Mouse (Mus musculus) C2C12 (cell line): ENCODE results near the gene Rrp36. TPM values are rescaled to one million over a fixed set of nuclear protein-coding genes. Genes with fewer than 3 reads are reported as not detected.

Experiments
- H3K27me3 ChIP-seq: one replicate; pipeline ENCODE4 v1.6.1; 2011; ENCODE audit not compliant: control insufficient read depth, insufficient read depth, insufficient read length
- H3K36me3 ChIP-seq: one replicate; pipeline ENCODE4 v1.6.1; 2011; ENCODE audit not compliant: control insufficient read depth, insufficient read depth
- H3K4me3 ChIP-seq: one replicate; pipeline ENCODE4 v1.5.1; 2011; ENCODE audit warnings: mild to moderate bottlenecking, control low read depth; ENCODE audit not compliant: poor library complexity, insufficient read depth, severe bottlenecking
- H3K79me2 ChIP-seq: one replicate; pipeline ENCODE4 v1.6.1; 2011; ENCODE audit not compliant: control insufficient read depth, insufficient read depth
- H3K79me3 ChIP-seq: one replicate; pipeline ENCODE4 v1.6.1; 2011; ENCODE audit warnings: low read depth, control low read depth
- H3ac ChIP-seq: one replicate; pipeline ENCODE3; 2011; ENCODE audit warnings: low read depth; ENCODE audit not compliant: control insufficient read depth, insufficient read length
- CEBPB ChIP-seq: IDR thresholded peaks from one replicate; pipeline ENCODE4 v1.6.1; 2011; ENCODE audit warnings: low read depth, mild to moderate bottlenecking, control low read depth, moderate library complexity
- CTCF ChIP-seq: IDR thresholded peaks from one replicate; pipeline ENCODE4 v1.5.1; 2011; ENCODE audit not compliant: control insufficient read depth, insufficient read depth, insufficient read length
- FOSL1 ChIP-seq: IDR thresholded peaks from one replicate; pipeline ENCODE4 v1.8.0; 2011; ENCODE audit warnings: mild to moderate bottlenecking, low read length; ENCODE audit not compliant: poor library complexity, insufficient read depth, severe bottlenecking
- MAX ChIP-seq: IDR thresholded peaks from one replicate; pipeline ENCODE4 v1.6.1; 2011; ENCODE audit warnings: mild to moderate bottlenecking, control low read depth
- MYOD1 ChIP-seq: IDR thresholded peaks from one replicate; pipeline ENCODE4 v1.6.1; 2011; ENCODE audit warnings: low read depth; ENCODE audit not compliant: control insufficient read depth, insufficient read length
- MYOG ChIP-seq: IDR thresholded peaks from one replicate; pipeline ENCODE4 v1.6.1; 2011; ENCODE audit not compliant: control insufficient read depth, insufficient read length; ENCODE audit errors: extremely low read depth
- USF1 ChIP-seq: IDR thresholded peaks from one replicate; pipeline ENCODE4 v1.6.1; 2011; ENCODE audit warnings: low read depth, mild to moderate bottlenecking, control low read depth, moderate library complexity
- polyA plus RNA-seq: library from polyadenylated mRNA; unstranded; fragments of >200 nt; fragmentation: generic; extraction: Trizol; gene quantifications from one replicate; pipeline ENCODE4 v1.2.1, GENCODE M21; 2012; ENCODE audit warnings: missing spikeins

The Rrp36 gene
- polyA plus RNA-seq, 1 experiment, result 45.8 TPM

DNA sequence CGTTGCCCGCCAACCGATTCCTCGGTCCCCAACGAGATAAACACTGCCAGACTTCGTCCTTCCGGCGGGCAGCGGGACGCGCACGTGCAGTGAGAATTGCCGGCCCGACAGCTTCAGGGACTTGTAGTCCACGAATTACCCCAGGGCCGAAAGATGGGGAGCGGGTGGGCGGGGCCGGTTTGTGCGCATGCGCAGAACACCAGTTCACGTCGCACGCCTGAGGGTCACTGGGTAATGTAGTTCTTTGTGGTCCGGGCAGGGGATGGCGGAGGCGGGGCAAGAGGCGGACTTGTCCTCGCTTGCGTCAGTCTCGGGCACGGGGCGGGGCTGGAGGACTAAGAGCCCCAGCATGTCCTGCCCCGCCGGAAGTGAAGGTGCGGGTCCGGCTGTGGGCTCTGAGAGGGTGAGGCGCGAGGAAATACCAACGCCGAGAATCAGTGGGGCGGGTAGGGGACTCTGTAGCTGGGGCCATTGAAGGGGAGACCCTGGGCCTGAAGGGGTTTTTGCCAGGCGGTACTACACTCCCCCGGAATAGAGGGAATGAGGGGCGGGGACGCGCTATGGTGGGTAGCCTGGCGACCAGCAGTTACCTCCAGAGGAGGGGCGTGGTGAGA is 6.7 kb upstream of the Rrp36 start, which contains the start of gene Klhdc3:
Klhdc3 (minus strand) TSS at position 155 of the 614 bp plus-strand sequence.
- H3ac ChIP-seq, result peak within 1 kb of the TSS; percentile 68
- H3K36me3 ChIP-seq, result peaks cover 45% of the 10 kb centered on the region
- TF ChIP-seq USF1 (no peak), CEBPB (peak; percentile 32), FOSL1 (no peak), CTCF (no peak), MYOD1 (no peak), MAX (peak; percentile 10), MYOG (no peak)
- H3K4me3 ChIP-seq, result peak within 1 kb of the TSS; percentile 91
- no peaks in the 10 kb centered on the region for H3K27me3 ChIP-seq
- peaks cover 47% of the 10 kb centered on the region for H3K79me2 ChIP-seq
- peaks cover 19% of the 10 kb centered on the region for H3K79me3 ChIP-seq

DNA sequence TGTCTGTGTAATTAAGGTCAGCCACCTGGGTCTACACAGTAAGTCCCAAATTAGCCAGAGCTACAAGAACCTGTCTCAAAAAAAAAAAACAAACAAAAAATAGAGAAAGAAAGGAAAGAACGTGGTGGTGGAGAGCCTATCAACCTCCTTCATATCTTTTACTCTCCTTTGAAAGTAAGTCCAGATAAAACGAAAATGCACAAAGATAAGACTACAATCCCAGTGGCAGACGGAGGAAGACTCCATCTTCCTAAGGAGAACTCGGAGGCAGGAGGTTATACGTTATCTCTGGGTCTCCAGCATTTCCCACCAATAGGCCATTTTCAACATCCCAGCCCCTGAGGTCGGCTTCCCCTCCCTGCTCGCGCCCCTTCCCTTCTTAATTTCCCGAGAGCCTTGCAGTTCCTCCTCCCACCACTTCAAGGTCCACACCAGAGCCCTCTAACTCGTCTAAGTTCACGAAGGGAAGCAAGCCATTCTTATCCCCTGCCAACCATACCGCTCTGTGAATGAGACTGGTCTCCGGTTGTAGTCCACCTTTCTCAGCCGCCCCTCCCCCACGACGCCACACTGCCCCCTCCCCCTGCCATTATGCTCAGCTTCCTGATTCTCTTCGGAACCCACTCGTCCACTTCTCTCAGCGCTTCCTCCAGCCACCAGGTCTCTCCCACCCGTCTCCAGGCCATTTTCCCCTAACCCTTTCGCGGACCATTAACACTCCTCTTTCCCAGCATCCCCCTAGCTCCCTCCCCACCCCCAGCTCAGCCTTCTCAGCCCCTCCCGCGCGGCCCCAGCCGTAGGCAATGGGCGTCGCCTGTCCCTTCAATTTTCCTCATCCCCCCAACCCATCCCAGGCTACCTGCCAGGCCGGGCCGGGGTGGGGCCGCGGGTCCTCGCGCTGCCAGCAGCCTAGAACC is 5.9 kb upstream of the Rrp36 start:
- no peaks in the 10 kb centered on the region for H3K27me3 ChIP-seq
- H3K4me3 ChIP-seq, result peak overlapping the region; percentile 91
- peaks cover 47% of the 10 kb centered on the region for H3K79me2 ChIP-seq
- peaks cover 46% of the 10 kb centered on the region for H3K36me3 ChIP-seq
- H3K79me3 ChIP-seq, result peaks cover 19% of the 10 kb centered on the region
- no peak for TF ChIP-seq MAX
- no peak for TF ChIP-seq MYOG
- no peak for TF ChIP-seq MYOD1
- no peak for TF ChIP-seq FOSL1
- TF ChIP-seq CTCF, result no peak
- no peak for TF ChIP-seq CEBPB
- H3ac ChIP-seq, result peak overlapping the region; percentile 68

- no peak overlapping the region for H3K4me3 ChIP-seq
- H3K36me3 ChIP-seq, result peaks cover 42% of the 10 kb centered on the region
- H3K27me3 ChIP-seq, result no peaks in the 10 kb centered on the region
- peaks cover 47% of the 10 kb centered on the region for H3K79me2 ChIP-seq
- H3K79me3 ChIP-seq, result peaks cover 19% of the 10 kb centered on the region
- H3ac ChIP-seq, result no peak overlapping the region
- TF ChIP-seq MYOD1 (no peak), MAX (no peak), FOSL1 (no peak), CEBPB (no peak), MYOG (no peak), CTCF (no peak), USF1 (no peak)
These were observed 4.8 kb upstream of the Rrp36 start for GRCm38 (mm10) chr17:46678911-46679310.

- peaks cover 37% of the 10 kb centered on the region for H3K36me3 ChIP-seq
These were observed 4.3 kb upstream of the Rrp36 start, which contains the start of gene Mea1 for GRCm38 (mm10) chr17:46678416-46678815. Gene Mea1 (plus strand): TSS chr17:46678793.

GRCm38 (mm10) chr17:46674530-46675283 is 555 bp upstream of the Rrp36 start:
- Histone ChIP-seq H3K79me2 (peaks cover 62% of the 10 kb centered on the region), H3K4me3 (peak overlapping the region; percentile 6), H3K79me3 (peaks cover 38% of the 10 kb centered on the region), H3K27me3 (no peaks in the 10 kb centered on the region), H3ac (peak overlapping the region; percentile 62), H3K36me3 (peaks cover 54% of the 10 kb centered on the region)
- TF ChIP-seq MAX (no peak), FOSL1 (no peak), CTCF (no peak), MYOG (no peak), CEBPB (no peak), USF1 (no peak), MYOD1 (no peak)

More at GRCm38 (mm10) chr17:46678416-46678815, 4.3 kb upstream of the Rrp36 start, which contains the start of gene Mea1:
- Histone ChIP-seq H3ac (no peak within 1 kb of the TSS), H3K79me2 (peaks cover 52% of the 10 kb centered on the region), H3K79me3 (peaks cover 23% of the 10 kb centered on the region), H3K27me3 (no peaks in the 10 kb centered on the region), H3K4me3 (peak within 1 kb of the TSS; percentile 91)
- TF ChIP-seq MAX (no peak), FOSL1 (no peak), MYOG (no peak), USF1 (no peak), MYOD1 (no peak), CEBPB (no peak), CTCF (no peak)
